23 mouse cellular contexts compared by ENCODE assay signal in genomic region chr2:136402587-136402986, GRCm38 (mm10). TPM values are rescaled to one million over a fixed set of nuclear protein-coding genes. Genes with fewer than 3 reads are reported as not detected.
DNase-seq lines count a peak whose midpoint lies in the region; ATAC-seq lines count a peak whose summit lies in the region.
"Had no signal": no experiment of that assay in that cellular context is flagged by ENCODE, and none has a peak within 500 bp of the region (broad histone marks: within the 10 kb centered on the region; RNA-seq: fewer than 3 reads in every experiment).

No protein-coding gene starts in this region.

- H3K27ac ChIP-seq in hindbrain, embryonic 12.5 days, result no peak overlapping the region
- H3K27ac ChIP-seq: embryonic facial prominence, embryonic 12.5 days; embryonic facial prominence, embryonic 15.5 days; gastrocnemius, adult 2 months; hindbrain, embryonic 13.5 days had no signal

- no peak for DNase-seq in frontal cortex, postnatal 10 days (ENCODE audit: low spot score in 2 of 2)
- DNase-seq in left cerebral cortex, adult 18-20 months (ENCODE audit: low spot score in 2 of 2), result peak; percentile 36 to 38
- DNase-seq in left cerebral cortex, adult 11 months (ENCODE audit: low spot score), result no peak
- peak; percentile 16 to 58 for DNase-seq in right cerebral cortex, postnatal 36 days (ENCODE audit: low spot score in 2 of 2)
- no peak for DNase-seq in right cerebral cortex, postnatal 14 days
- DNase-seq: adrenal gland, adult 8-10 months; adrenal gland, postnatal 25 days; cerebellum, adult 18-20 months; cerebellum, adult 9-10 months; cerebellum, postnatal 14 days; forebrain, postnatal 0 days; gastrocnemius, adult 2 months; gastrocnemius, postnatal 14 days had no signal

- H3K4me3 ChIP-seq in hindbrain, embryonic 12.5 days, result no peak overlapping the region
- H3K4me3 ChIP-seq: embryonic facial prominence, embryonic 12.5 days; embryonic facial prominence, embryonic 15.5 days; gastrocnemius, adult 2 months; hindbrain, embryonic 13.5 days had no signal

- H3K4me2 ChIP-seq in hindbrain, embryonic 12.5 days (replicated peaks), result no peak overlapping the region
- H3K4me2 ChIP-seq: embryonic facial prominence, embryonic 12.5 days; embryonic facial prominence, embryonic 15.5 days; heart, embryonic 11.5 days; hindbrain, embryonic 13.5 days had no signal

- WGBS in hindbrain, embryonic 12.5 days, result 85% methylated on average over 4 of the region's 4 CpGs

- no peaks in the 10 kb centered on the region for H3K36me3 ChIP-seq in hindbrain, embryonic 12.5 days
- H3K36me3 ChIP-seq: embryonic facial prominence, embryonic 12.5 days; embryonic facial prominence, embryonic 15.5 days; hindbrain, embryonic 13.5 days had no signal

- no peak overlapping the region for H3K9ac ChIP-seq in hindbrain, embryonic 12.5 days
- H3K9ac ChIP-seq: embryonic facial prominence, embryonic 12.5 days; embryonic facial prominence, embryonic 15.5 days; forebrain, postnatal 0 days; hindbrain, embryonic 13.5 days had no signal

- no peaks in the 10 kb centered on the region for H3K4me1 ChIP-seq in hindbrain, embryonic 12.5 days
- H3K4me1 ChIP-seq: embryonic facial prominence, embryonic 12.5 days; embryonic facial prominence, embryonic 15.5 days; hindbrain, embryonic 13.5 days had no signal

- H3K9me3 ChIP-seq in hindbrain, embryonic 12.5 days (replicated peaks), result no peaks in the 10 kb centered on the region
- H3K9me3 ChIP-seq: embryonic facial prominence, embryonic 12.5 days; embryonic facial prominence, embryonic 15.5 days; hindbrain, embryonic 13.5 days had no signal

- H3K27me3 ChIP-seq in hindbrain, embryonic 12.5 days, result no peaks in the 10 kb centered on the region
- H3K27me3 ChIP-seq: embryonic facial prominence, embryonic 12.5 days; embryonic facial prominence, embryonic 15.5 days; hindbrain, embryonic 13.5 days had no signal

- ATAC-seq in frontal cortex, adult (ENCODE audit: low TSS enrichment), result peak; percentile 100
- ATAC-seq in hindbrain, embryonic 12.5 days (ENCODE audit: low FRiP score), result no peak
- ATAC-seq: activated CD4-positive, CD25-positive, alpha-beta regulatory T cell, adult 4 months; forebrain, embryonic 14.5 days; forebrain, postnatal 0 days; hindbrain, embryonic 16.5 days had no signal

RNA-seq across cellular contexts. Expression of gene Pak7, which starts 14.8 kb away (rescaled TPM):
- total RNA-seq in left cerebral cortex, adult 18-20 months (2021), result 10 to 100 TPM; 38.4 to 50.5 TPM
- polyA plus RNA-seq in hindbrain, embryonic 12.5 days (2016; fragmentation: Nextera tagmentation; extraction: Ambion mirVana), result 22.7 and 25.0 TPM in 2 replicates
- total RNA-seq: gastrocnemius, adult 2 months; gastrocnemius, postnatal 14 days; hematopoietic stem cell, adult 5-6 weeks had no signal
- polyA plus RNA-seq: activated CD4-positive, CD25-positive, alpha-beta regulatory T cell, adult 4 months had no signal

Comparison
In these comparisons a context has a peak if more than half of its experiments do, and no peak if none do; other contexts are left out.
1. DNase-seq: peak in left cerebral cortex, adult 18-20 months (2 of 2) and right cerebral cortex, postnatal 36 days (2 of 2); none in frontal cortex, postnatal 10 days (0 of 2), left cerebral cortex, adult 11 months (single experiment) and right cerebral cortex, postnatal 14 days (single experiment).